Mouse (Mus musculus) embryonic stem cell, embryonic (primary cell): Measurements from ENCODE around the gene Gm49373.

ENCODE experiments used
- CTCF ChIA-PET, 4 experiments: fragments of 300-600 bp in 2 of 4; fragments of 350-600 bp in 2 of 4; sonication (Branson Sonifier 250); formaldehyde crosslinking; loops; one replicate each; lab custom pipeline; 2022; ENCODE audit warnings: inconsistent platforms in 2 of 4; lab: Charles Lee
- POLR2A ChIA-PET, 4 experiments: fragments of 300-600 bp in 2 of 4; fragments of 350-600 bp in 2 of 4; sonication (Branson Sonifier 250); formaldehyde crosslinking; loops; one replicate each; lab custom pipeline; 2022; ENCODE audit warnings: antibody characterized with exemption in 4 of 4, inconsistent platforms in 1 of 4; lab: Charles Lee

Gm49373 gene

GRCm38 (mm10) chr9:21028560-21029110 lies 44.3 kb downstream of the Gm49373 start:
- POLR2A ChIA-PET = interaction anchor here in 3 of 4 experiments (0.6 to 12.3 kb wide), 20 partner anchors 10 to 195 kb away, joined by 3 to 264 read pairs (median 6); partner anchors contain the start of genes Icam1 (in 3 of the 3), Gm38431 (in 2 of the 3), Mrpl4 (in 2 of the 3) and Raver1 (in 2 of the 3)
- CTCF ChIA-PET = interaction anchor here (0.5 to 3.2 kb wide), 25 partner anchors 10 to 586 kb away, joined by 3 to 25 read pairs (median 4); partner anchors contain the start of genes Cdkn2d (in 1 of the 4), Eif3g (in 1 of the 4), Icam1 (in 1 of the 4) and S1pr2 (in 1 of the 4)

- ChIA-PET CTCF (interaction anchor here in 2 of 4 experiments (0.9 to 1.6 kb wide), 2 partner anchors 9 to 16 kb away, joined by 3 to 4 read pairs; no protein-coding TSS in a partner anchor), POLR2A (interaction anchor here in 3 of 4 experiments (0.6 to 12.3 kb wide), 12 partner anchors 9 to 129 kb away, joined by 3 to 264 read pairs (median 5); partner anchors contain the start of genes Icam1 (in 3 of the 3), Eif3g (in 1 of the 3), Gm38431 (in 1 of the 3) and Mrpl4 (in 1 of the 3))
Observed at GRCm38 (mm10) chr9:21027774-21028290, 45.1 kb downstream of the Gm49373 start.

- POLR2A ChIA-PET = interaction anchor here in 3 of 4 experiments (0.5 to 12.3 kb wide), 22 partner anchors 8 to 339 kb away, joined by 3 to 264 read pairs (median 4); partner anchors contain the start of genes Icam1 (in 3 of the 3), Gm38431 (in 2 of the 3), Mrpl4 (in 2 of the 3) and Raver1 (in 2 of the 3)
- CTCF ChIA-PET = interaction anchor here in 3 of 4 experiments (0.8 to 1.6 kb wide), 6 partner anchors 10 to 142 kb away, joined by 3 to 4 read pairs (median 3); no protein-coding TSS in a partner anchor
Observed at GRCm38 (mm10) chr9:21026849-21027248, 46.0 kb downstream of the Gm49373 start.

GRCm38 (mm10) chr9:21025258-21025810 lies 47.6 kb downstream of the Gm49373 start:
- ChIA-PET CTCF (no interaction called here), POLR2A (interaction anchor here in 3 of 4 experiments (0.6 to 12.3 kb wide), 24 partner anchors 8 to 268 kb away, joined by 3 to 264 read pairs (median 6); partner anchors contain the start of genes Gm38431 (in 3 of the 3), Icam1 (in 3 of the 3), Raver1 (in 3 of the 3) and Mrpl4 (in 1 of the 3))

- ChIA-PET CTCF (interaction anchor here in 3 of 4 experiments (0.9 to 2.0 kb wide), 3 partner anchors 8 to 22 kb away, joined by 3 to 11 read pairs (median 3); partner anchors contain the start of gene Icam5 (in 1 of the 3)), POLR2A (interaction anchor here in 3 of 4 experiments (0.6 to 12.3 kb wide), 18 partner anchors 6 to 275 kb away, joined by 3 to 264 read pairs (median 4); partner anchors contain the start of genes Gm38431 (in 1 of the 3), Icam1 (in 1 of the 3), Icam5 (in 1 of the 3) and Raver1 (in 1 of the 3))
Observed at GRCm38 (mm10) chr9:21022726-21023125, 50.2 kb downstream of the Gm49373 start.

- CTCF ChIA-PET = interaction anchor here in 3 of 4 experiments (0.6 to 2.0 kb wide), 6 partner anchors 9 to 340 kb away, joined by 3 to 11 read pairs (median 3); partner anchors contain the start of gene Icam5 (in 1 of the 3)
Observed at GRCm38 (mm10) chr9:21022288-21022687, 50.6 kb downstream of the Gm49373 start.

GRCm38 (mm10) chr9:21021363-21021762 lies 51.5 kb downstream of the Gm49373 start:
- ChIA-PET POLR2A (interaction anchor here (0.7 to 2.8 kb wide), 13 partner anchors 9 to 69 kb away, joined by 3 to 14 read pairs (median 5); partner anchors contain the start of gene Icam5 (in 2 of the 4)), CTCF (interaction anchor here in 2 of 4 experiments (1.1 to 2.0 kb wide), 3 partner anchors 9 to 199 kb away, joined by 3 to 11 read pairs (median 4); partner anchors contain the start of gene Icam5 (in 1 of the 2))

More at GRCm38 (mm10) chr9:21022288-21022687, 50.6 kb downstream of the Gm49373 start:
- POLR2A ChIA-PET = interaction anchor here in 3 of 4 experiments (0.6 to 12.3 kb wide), 22 partner anchors 5 to 275 kb away, joined by 3 to 264 read pairs (median 4); partner anchors contain the start of genes Icam5 (in 2 of the 3), Gm38431 (in 1 of the 3), Icam1 (in 1 of the 3) and Raver1 (in 1 of the 3)

- ChIA-PET POLR2A (interaction anchor here in 3 of 4 experiments (0.6 to 7.0 kb wide), 15 partner anchors 8 to 160 kb away, joined by 3 to 264 read pairs (median 4); partner anchors contain the start of genes Gm38431 (in 1 of the 3), Icam4 (in 1 of the 3), Icam5 (in 1 of the 3) and Raver1 (in 1 of the 3)), CTCF (no interaction called here)
Observed at GRCm38 (mm10) chr9:21018600-21018999, 54.3 kb downstream of the Gm49373 start.

- POLR2A ChIA-PET = interaction anchor here in 3 of 4 experiments (0.5 to 7.0 kb wide), 53 partner anchors 9 to 273 kb away, joined by 3 to 264 read pairs (median 4); partner anchors contain the start of genes Icam4 (in 3 of the 3), Icam5 (in 3 of the 3), Gm38431 (in 2 of the 3) and Raver1 (in 2 of the 3)
- CTCF ChIA-PET = interaction anchor here in 2 of 4 experiments (1.2 to 2.2 kb wide), 5 partner anchors 13 to 203 kb away, joined by 3 to 10 read pairs (median 6); partner anchors contain the start of genes Eif3g (in 1 of the 2) and Icam4 (in 1 of the 2)
Observed at GRCm38 (mm10) chr9:21017177-21017575, 55.7 kb downstream of the Gm49373 start.

- ChIA-PET POLR2A (interaction anchor here (0.5 to 7.0 kb wide), 125 partner anchors 10 to 416 kb away, joined by 3 to 264 read pairs (median 4); partner anchors contain the start of genes Mrpl4 (in 4 of the 4), Eif3g (in 3 of the 4), Icam4 (in 3 of the 4) and Icam5 (in 3 of the 4)), CTCF (interaction anchor here in 3 of 4 experiments (0.5 to 2.2 kb wide), 9 partner anchors 13 to 204 kb away, joined by 3 to 20 read pairs (median 4); partner anchors contain the start of genes Icam4 (in 2 of the 3) and Eif3g (in 1 of the 3))
Observed at GRCm38 (mm10) chr9:21016331-21017176, 56.3 kb downstream of the Gm49373 start.

GRCm38 (mm10) chr9:21015571-21016130 lies 57.2 kb downstream of the Gm49373 start, which contains the start of gene Icam1:
Gene Icam1 (plus strand): TSS chr9:21015985.
- POLR2A ChIA-PET = interaction anchor here (0.6 to 7.0 kb wide), 112 partner anchors 9 to 417 kb away, joined by 3 to 264 read pairs (median 5); partner anchors contain the start of genes Eif3g (in 4 of the 4), Mrpl4 (in 4 of the 4), Icam4 (in 3 of the 4) and Icam5 (in 3 of the 4)
- CTCF ChIA-PET = interaction anchor here (0.5 to 2.2 kb wide), 8 partner anchors 14 to 205 kb away, joined by 3 to 20 read pairs (median 4); partner anchors contain the start of genes Icam4 (in 2 of the 4) and Eif3g (in 1 of the 4)

- CTCF ChIA-PET = interaction anchor here (0.6 to 2.2 kb wide), 10 partner anchors 15 to 265 kb away, joined by 3 to 20 read pairs (median 6); partner anchors contain the start of genes Icam4 (in 2 of the 4) and Ppan (in 1 of the 4)
Observed at GRCm38 (mm10) chr9:21014691-21015570, 58.0 kb downstream of the Gm49373 start.

More at GRCm38 (mm10) chr9:21014691-21015570, 58.0 kb downstream of the Gm49373 start:
- POLR2A ChIA-PET = interaction anchor here (0.6 to 7.0 kb wide), 123 partner anchors 8 to 1365 kb away, joined by 3 to 264 read pairs (median 5); partner anchors contain the start of genes Mrpl4 (in 4 of the 4), Eif3g (in 3 of the 4), Gm38431 (in 3 of the 4) and Icam5 (in 3 of the 4)
